Mouse (Mus musculus) liver, embryonic 14.5 days (tissue): ENCODE data around the gene Cchcr1.

ENCODE experiments used
- CTCF ChIP-seq: IDR thresholded peaks from 2 replicates; pipeline ENCODE4 v1.5.1; 2016; ENCODE audit warnings: antibody characterized with exemption, low read depth, control low read depth
- EP300 ChIP-seq: IDR thresholded peaks from 2 replicates; pipeline ENCODE4 v1.6.1; 2016; ENCODE audit warnings: antibody characterized with exemption, low read depth

- no peak for TF ChIP-seq EP300
- no peak for TF ChIP-seq CTCF
Measured at GRCm38 (mm10) chr17:35556186-35556765, 39.4 kb downstream of the Cchcr1 start.
